Mouse (Mus musculus) thymus, adult 18-20 months (tissue): Measurements from ENCODE around the gene Inpp4b.
"Not testable (repeated sequence)": the region's sequence is repeated elsewhere in the genome, so short reads cannot be mapped to it uniquely, and the experiment has no call there.

Experiments
- DNase-seq, 2 experiments: peaks; one replicate each; pipeline ENCODE4 v3.0.0; 2022; ENCODE audit warnings: mixed read lengths in 2 of 2

Gene Inpp4b

DNA sequence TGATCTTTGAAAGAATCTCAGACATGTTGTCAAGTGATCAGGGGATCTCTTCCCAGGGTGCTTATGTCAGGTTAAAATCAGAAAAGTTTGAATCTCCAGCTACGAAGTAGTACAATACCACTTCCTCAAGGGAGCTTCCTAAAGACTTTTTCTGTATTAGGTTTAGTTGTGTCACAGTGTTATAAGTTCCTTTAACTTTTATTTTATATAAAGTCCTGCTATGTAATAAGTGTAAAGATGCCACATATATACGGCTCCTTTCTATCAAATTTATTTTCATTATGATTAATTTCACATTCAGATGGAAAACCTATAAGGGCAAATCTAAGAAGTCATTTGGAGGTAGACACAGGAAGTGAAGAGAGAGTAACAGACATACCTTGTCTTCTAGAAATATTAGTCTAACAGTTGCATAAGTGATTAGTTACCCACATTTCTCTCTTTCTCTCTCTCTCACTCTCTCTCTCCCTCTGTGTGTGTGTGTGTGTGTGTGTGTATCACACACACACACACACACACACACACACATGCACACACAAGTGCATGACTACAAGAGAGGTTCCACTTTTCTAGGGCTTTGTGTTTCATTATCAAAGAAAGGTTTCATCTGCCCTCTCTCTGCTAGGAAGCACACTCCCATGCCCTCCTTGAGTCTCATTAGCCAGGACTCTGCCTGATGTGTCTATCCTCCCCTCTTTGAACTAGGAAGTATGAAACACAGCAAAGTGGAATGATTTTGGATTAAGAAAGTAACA is 438.7 kb downstream of the Inpp4b start:
- DNase-seq = no peak

DNA sequence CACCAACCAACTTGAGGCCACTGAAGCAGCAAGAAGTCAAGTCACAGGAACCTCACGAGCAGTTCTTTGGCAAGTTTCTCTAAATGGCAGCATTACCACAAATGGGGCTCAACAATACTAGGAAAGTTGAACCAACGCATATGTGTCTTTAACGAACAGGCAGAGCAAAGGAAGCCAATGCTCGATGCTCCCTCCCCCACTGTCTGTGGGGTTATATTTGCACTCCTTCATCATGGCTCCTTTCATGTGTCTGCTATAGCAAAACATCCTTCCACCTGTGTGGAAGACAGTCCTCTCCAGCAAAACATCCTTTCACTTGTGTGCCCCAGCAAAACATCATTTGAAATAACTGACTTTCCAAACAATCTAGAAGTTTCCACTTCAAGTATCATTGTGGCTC is 440.4 kb downstream of the Inpp4b start:
- peak; percentile 37 to 75 for DNase-seq

DNA sequence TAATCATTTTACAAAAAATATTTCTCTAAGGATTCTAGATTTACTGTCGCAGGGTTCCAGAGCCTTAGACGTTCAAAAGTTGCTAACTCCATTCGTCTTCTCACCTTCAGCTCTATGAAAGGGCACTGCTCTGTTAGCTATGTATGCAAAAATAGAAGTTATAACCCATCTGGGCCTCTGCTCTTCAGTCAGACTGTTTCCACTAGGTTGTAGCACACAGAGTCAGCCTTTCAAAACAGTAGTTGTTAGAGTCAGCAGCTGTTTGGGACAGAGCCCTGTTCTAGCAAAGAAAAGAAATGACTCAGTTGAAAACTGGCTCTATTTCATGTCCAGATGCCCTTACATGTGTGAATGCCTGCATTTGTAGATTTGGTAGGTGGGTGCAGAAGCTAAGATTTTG is 442.4 kb downstream of the Inpp4b start:
- no peak for DNase-seq

DNA sequence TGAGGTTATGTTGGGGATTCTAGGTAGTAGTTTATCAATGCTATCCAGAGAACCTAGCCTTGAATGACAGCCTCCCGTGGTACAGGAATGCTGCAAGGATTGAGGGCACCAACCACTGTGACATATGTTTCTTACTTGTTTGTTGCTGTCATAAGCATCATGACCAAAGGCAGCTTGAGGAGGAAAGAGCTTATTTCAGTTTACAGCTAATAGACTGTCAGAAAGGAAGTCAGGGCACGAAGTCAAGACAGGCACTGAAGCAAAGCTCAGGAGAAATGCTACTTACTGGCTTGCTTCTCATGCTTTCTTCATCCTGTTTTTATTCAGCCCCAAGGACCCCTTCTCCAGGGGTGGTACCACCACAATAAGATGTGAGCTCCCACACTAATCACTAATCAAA is 446.1 kb downstream of the Inpp4b start:
- no peak for DNase-seq

DNA sequence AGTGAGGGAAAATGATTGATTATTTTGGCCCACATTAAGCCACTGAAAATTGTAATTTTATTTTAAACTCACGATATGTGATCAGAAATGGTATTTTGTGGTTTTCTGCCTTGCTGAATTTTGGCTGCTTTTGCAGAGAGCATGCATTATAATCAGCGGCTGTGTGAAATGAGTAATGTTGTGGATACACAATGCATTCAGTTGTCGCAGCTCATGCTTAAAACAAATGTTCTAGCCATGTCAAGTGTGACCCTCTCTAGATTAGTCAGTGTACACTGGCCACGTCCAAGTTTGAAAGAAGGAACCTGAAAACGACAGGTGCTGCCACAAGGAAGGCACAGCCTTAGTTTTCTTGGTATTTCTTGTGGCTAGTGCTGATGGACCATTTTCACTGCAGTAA is 450.3 kb downstream of the Inpp4b start:
- DNase-seq = no peak

DNA sequence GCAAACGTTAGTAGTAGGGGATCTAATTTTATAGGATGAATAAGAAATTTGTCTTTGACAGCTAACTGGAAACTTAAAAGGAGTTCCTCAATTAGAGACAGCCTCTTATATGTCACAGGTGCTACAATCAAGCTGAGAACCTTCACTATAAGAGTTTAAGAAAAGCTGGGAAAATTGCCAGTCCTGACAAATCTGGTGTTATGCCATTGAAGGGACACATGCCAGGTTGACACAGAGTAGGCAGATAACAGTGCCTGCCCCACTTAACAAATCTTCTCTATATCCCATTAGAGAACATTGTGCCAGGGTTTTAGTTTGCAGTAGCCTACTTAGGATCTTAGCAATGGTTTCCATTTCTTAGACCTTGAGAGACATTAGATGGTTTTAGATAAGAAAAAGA is 456.1 kb downstream of the Inpp4b start:
- DNase-seq = no peak

DNA sequence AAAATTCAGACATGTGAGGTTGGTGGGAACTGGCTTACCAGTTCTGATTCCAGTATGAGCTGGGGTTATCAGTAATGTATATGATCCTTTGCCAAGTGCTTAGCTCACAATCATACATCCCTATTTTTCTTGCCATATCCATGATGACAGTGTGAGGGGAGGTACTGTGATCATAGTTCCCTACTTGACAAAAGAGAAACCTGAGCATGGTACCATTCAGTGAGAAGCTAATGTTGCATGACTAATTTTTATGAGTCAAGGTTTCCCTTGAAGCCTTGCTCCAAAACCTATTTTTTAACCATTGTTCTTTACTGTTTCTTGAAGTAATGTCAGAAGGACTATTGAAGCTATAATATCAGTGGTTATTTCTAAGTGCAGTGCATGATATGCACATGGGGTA is 458.4 kb downstream of the Inpp4b start:
- no peak for DNase-seq

DNA sequence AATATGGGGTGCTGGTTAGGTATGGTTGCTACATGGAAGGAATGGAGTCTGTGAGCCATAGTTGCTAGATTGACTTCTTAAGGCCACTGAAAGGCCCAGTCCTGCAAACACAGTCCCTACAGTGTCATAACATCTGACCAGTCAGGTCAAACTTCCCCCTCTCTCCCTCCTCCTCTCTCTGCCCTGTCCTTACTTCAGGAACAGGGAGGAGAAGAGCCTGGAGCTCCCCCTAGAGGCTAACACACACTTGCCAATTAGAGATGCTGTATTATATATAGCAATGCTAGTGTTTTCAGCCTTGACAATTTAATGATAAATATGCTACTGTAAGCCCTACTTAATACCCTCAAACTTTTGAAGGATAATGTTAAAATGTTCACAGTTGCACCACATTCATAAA is 464.4 kb downstream of the Inpp4b start:
- DNase-seq = no peak

DNA sequence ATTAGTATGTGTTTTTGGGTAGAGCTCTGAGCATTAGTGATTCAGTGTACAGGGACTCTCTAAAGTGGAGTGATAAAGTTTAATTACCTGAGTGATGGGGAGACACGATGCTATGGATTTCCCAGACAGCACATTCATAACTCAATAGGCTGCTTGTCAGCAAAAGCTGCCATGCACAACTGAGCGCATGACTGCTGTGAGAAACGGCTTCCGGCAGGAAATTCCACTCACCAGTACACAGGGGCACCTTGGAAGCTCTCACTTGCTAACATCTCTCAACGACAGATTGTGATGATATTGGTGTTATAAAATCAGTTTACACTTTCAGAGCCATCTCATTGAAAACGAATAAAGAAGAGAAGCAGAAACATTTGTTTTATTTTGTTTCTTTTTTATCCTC is 465.2 kb downstream of the Inpp4b start:
- DNase-seq = no peak

DNA sequence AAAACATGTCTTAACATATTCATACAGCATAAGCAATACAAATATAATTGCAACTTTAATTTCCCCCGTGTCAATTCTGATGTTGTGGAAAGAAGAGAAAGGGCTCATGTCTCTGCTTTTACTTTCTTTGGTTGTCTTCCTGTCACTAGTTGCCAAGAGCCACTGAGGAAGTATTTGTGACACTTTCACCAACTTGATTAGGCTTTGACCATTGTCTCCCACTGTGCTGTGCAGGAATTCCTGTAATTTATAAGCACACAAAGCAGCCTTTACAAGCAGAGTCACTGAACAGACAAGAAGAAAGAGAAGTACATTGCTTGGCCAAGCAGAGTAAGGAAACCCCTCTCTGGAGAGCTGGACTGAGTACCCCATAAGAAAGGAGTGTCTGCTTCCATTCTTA is 466.1 kb downstream of the Inpp4b start:
- no peak for DNase-seq

DNA sequence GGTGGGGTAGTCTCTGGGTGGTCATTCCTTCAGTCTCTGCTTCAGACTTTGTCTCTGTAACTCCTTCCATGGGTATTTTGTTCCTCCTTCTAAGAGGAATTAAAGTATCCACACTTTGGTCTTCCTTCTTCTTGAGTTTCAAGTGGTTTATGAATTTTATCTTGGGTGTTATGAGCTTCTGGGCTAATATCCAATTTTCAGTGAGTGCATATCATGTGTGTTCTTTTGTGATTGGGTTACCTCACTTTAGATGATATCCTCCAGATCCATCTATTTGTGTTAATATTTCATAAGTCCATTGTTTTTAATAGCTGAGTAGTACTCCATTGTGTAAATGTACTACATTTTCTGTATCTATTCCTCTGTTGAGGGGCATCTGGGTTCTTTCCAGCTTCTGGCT is 467.1 kb downstream of the Inpp4b start:
- DNase-seq = not testable (repeated sequence)

DNA sequence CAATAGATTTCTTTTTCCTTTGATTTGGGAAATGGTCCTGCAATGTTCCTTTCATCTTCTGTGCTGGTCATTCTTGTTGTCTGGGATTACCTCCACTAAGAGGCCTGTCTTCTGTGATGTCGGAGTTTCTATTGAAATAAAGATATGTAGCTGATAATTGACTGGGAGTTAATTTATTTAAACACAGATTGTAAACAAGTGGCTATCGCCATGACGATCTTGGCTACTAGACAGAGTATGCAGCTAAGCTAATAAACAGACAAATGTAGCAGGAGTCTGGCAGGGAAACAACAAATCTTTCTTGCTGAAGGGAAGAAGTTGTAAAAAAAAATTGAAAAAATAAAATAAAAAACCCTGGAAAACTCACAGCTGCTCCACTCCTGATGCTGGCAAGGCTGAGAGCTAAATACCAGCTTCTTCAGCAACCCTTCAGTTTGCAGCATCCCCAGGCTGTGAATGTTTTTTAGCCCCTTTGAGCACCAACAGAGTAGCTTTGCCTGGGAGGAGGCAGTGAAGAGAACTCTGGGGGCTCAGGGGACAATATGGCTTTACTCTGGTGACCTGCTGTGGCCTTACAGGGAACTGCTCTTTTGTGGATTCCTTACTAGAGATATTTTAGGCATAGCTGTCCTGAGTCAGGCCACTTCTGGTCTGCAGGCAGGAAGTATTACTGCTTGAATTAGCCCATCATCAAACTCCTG is 469.8 kb downstream of the Inpp4b start:
- DNase-seq = no peak

DNA sequence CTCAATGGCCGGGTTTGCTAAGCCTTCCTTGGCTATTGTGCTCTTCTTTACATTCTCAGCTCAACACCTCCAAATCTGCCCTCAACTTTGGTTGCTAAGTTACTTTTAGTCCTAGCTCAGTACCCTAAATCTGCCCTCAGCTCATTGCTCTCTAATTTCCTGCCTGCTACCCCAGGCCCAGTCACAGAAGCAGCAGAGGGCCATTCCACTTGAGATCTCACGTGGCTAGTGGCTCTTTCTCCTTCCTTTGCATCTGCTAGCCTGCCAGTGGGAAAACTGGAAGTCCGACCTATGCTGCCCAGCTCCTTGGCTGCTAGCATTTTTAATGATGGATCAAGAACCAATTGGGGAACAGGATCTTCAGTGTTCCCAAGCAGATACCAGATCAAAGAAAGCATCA is 472.4 kb downstream of the Inpp4b start:
- no peak for DNase-seq

DNA sequence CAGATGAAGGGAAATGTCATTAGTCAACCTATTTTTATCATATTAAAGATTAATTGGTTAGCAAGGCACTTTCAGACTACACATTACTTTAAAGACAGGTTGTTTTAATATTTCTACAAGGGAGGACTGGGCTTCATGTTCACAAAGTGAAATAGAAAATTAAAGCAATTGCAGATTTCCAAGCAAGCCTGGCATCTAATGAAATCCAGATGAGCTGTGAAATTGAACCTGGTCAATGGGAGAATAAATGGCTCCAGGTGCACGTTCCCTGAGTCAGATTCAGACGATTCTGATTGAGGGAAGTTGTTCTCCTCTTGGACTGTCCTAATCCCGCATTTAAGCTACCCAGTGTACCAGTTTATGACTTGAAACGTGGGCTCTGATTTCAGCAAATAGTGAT is 473.2 kb downstream of the Inpp4b start:
- no peak for DNase-seq

DNA sequence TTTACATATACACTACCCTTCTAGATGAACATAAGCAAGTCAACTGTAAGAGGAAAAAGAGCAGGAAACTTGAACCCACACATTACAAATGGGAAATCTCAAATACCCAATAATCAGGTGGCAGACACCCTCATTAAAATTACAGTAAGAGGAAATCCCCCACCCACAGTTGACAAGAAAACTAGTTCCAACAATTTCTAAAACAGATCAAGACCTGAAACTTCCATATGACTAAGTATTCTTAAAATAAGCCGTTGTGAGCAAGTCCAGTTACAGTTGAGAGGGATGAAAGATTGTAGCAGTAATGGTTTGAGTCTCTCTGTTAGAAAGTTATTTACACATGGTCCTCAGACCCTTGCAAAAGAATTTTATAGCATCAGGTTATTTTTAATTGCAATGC is 480.8 kb downstream of the Inpp4b start:
- DNase-seq = no peak

DNA sequence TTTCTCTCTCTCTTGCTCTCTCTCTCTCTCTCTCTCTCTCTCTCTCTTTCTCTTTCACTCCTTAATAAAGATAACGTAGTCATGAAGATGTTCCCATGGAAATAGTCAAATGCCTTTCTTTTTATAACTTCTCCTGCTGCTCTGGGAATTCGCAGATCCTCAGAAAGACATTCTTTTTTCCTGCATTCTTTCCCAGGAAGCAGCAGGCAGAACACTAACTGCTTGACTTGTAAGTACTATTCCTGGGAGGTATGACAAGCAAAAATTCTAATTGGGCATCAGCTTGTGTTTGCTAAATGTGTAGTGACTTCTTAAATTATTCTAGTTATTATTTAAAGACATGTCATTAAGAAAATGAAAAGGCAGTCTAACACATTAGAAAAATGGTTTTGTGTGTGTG is 482.6 kb downstream of the Inpp4b start:
- DNase-seq = no peak

DNA sequence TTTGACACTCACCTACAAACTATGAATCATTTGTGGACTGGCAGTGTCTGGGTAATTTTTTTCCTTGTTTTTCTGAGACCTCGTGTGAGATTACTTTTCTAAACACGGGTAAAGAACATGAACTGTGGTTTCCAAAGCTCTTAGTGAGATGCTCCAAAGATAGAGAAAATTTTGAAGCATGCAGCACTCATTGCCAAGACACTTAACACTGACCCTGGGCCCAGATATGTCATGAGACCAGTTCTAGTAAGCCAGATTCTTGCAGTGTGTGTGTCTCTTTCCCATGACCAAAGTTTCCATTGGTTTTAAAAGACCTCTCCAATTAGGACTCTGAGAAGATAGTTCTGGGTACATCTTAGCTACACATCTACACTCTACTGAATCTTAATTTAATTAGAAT is 484.1 kb downstream of the Inpp4b start:
- DNase-seq = no peak

DNA sequence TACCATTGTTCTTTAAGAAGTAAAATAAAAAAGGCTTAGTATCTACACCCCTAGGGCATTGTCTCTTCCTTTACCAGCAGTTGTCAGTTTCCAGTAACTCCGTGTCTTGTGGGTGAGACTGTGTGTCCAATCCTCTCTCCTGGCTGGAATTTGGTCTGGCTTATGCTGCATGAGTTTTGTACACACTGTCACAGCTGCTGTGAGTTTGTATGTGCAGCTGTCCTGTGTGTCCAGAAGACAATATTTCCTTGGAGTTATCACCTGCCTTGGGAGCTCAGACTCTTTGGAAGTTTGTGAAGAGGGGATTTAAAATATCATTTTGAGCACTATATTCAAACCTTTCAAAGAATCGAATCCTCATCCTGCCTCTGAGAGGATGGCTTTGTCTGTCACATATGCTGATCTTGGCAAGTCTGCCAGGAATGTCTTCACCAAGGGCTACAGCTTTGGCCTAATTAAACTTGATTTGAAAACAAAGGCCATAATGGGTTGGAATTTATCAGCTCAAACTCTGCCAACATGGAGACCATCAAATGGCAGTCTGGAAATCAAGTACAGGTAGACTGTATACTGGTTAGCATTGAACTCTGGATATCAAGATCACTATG is 485.1 kb downstream of the Inpp4b start:
- DNase-seq = no peak

DNA sequence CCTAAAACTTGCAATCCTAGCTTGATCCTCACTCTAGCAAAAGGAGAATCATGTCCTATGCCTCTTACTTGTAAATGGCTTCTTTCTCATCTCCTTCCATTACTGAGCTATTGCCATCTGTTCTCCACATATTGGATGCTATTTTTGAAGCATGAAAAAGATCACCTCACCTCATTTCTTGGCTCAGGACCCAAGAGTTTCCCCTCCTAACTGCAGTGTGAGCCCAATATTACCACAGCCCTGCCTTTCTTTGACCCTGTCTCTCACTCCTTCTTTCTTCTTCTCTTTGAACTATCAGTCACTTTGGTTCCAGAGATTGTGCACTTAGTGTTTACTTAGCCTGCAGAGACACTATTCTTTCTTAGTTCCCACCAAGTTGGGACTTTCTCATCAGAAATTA is 489.1 kb downstream of the Inpp4b start:
- DNase-seq = no peak

DNA sequence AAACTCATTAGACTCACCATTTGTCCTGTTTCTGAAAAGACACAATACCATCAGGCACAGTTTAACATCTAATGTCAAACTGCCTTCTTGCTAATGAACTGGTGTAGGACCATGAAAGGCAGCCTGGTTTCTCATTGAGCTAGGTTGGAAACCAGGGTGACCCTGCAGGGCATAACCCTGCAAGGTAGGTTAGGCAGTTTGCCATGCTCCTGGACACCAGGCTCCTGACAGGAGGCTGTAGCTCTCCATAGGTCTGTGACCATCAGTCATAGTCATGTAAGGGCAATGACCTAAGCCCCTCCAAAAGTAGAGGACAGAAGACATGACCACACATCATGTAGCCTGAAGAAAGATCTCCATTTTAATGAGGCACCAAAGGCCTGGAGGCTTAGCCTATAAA is 491.5 kb downstream of the Inpp4b start:
- DNase-seq = no peak

DNA sequence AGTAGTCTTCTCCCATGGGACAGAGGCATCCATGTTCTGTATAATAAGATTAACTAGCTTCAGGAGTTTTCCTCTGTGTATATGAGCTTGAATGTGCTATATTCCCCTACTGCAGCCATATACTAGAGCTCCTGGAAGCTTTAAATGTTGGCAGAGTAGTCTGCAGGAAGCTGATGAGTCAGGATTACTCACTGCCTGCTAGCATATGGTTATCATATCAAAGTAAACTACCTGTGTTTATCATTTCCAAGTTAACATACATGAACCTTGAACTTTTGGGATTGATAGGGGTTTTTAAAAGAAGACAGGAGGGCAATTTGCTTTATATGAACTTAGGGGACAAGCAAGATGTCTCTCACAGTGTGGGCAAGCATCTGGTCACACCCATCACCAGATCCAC is 498.2 kb downstream of the Inpp4b start:
- DNase-seq = no peak

DNA sequence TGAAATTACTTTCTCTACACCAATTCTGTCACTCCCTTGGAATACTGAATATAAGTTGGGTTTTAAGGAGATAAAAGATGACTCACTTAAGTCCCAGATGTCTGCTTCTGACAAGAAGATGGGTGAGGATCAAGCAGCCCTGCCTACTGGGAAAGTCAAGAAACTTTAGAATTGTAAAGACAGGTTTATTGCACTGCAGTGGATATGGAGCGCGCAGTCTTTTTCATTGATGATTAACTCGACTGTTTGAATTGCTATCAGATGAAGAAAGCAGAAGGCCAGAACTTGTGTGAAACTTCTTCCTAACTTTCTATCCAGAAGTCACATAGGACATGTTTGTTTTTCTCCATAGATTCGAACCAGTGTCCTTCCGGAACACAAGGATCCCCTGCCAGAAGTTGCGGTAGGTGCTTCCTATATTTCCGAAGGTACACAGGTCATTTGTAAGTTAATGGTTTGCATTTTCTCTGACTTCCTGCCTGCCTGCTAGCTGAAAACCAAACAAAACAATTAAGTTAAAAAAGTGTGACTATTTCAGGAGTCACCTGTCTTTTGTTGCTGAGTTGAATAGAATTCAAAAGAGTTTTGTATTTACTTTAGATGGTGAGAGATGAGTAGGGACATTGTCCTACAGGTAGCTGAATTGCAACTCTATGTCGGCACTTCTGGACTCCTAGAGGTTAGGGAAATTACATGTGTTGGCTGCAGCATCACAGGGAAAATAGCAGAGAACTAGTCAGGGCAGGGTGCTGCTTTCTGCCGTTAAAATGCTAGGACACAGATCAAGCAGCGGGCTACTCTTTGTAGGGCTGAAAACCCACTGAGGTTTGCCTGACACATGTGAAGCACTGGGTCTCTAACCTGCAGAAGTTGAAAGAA is 502.0 kb downstream of the Inpp4b start:
- DNase-seq = no peak

DNA sequence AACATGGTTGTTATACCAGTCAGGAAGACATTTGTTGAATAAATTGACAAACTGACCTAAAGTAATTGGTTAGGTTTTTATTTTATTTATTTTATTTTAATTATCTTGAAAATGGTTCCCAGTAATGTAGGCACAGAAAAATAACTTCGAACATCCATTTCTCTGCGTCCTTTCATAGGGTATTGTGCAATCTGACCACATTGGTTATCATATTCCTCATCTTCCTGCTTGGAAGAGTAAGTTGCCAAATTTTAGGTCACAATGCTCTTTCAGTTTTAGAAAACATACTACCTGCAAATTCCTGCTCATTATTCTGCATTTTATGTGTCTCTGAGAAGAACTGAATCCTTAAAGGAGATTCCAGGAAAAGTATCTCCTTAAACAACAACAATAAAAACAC is 505.6 kb downstream of the Inpp4b start:
- no peak for DNase-seq
